10 mouse cellular contexts compared by ENCODE assay signal in the genomic region with DNA sequence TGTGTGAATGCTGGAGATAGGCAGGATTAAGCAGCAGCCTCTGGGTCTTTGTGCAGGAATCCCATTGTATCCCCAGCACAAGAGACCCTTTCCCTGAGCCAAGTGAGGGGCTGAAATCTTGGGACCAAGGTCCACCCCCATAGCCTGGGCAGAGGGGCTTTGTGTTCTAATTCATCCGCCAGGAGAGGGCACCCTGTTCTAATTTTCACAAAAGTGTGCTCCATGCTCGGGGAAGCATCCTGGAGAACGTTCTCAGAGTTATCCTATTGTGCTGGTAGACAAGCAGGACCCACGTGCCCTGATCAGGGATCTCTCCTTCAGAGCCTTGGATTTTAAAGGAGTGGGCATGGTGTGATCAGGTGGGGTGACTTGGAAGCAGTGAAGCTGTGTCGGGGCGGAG.
DNase-seq lines count a peak whose midpoint lies in the region; TF ChIP-seq lines count a peak whose summit lies in the region.
"Had no signal": no experiment of that assay in that cellular context is flagged by ENCODE, and none has a peak within 500 bp of the region (broad histone marks: within the 10 kb centered on the region; RNA-seq: fewer than 3 reads in every experiment).

No protein-coding gene starts in this region.

- intact Hi-C loops in left cerebral cortex, postnatal 4 days (cut with DNase I), result no loop called here

- DNase-seq in layer of hippocampus, adult 2 months (ENCODE audit: low spot score in 2 of 2), result peak in 1 of 2 experiments; percentile 32
- DNase-seq in layer of hippocampus, adult 9-10 months (ENCODE audit: low spot score), result no peak
- peak; percentile 49 for DNase-seq in MN1 (ENCODE audit: low spot score)
- DNase-seq in embryo, embryonic 10 days (ENCODE audit: low spot score), result peak; percentile 45
- peak; percentile 34 for DNase-seq in left cerebral cortex, postnatal 4 days
- no peak for DNase-seq in heart, adult 18-20 months
- no peak for DNase-seq in ovary, adult 18-20 months (ENCODE audit: low spot score)
- DNase-seq: cerebellum, postnatal 36 days; thymus, postnatal 14 days had no signal

- H3K4me3 ChIP-seq in layer of hippocampus, adult 2 months, result no peak overlapping the region
- H3K4me3 ChIP-seq: intestine, embryonic 15.5 days had no signal

- H3K27ac ChIP-seq in layer of hippocampus, adult 2 months, result no peak overlapping the region; the same call in 1 of the 2 replicates
- H3K27ac ChIP-seq: intestine, embryonic 15.5 days had no signal

- peak; percentile 72 for TF ChIP-seq CTCF in layer of hippocampus, adult 2 months (conservative IDR thresholded peaks at IDR 0.05)

Comparison
In these comparisons a context has a peak if more than half of its experiments do, and no peak if none do; other contexts are left out.
1. DNase-seq: peak in MN1 (single experiment), embryo, embryonic 10 days (single experiment) and left cerebral cortex, postnatal 4 days (single experiment); none in layer of hippocampus, adult 9-10 months (single experiment), heart, adult 18-20 months (0 of 2) and ovary, adult 18-20 months (single experiment).